Mouse (Mus musculus): ENCODE data around the gene Pdp2.

The Pdp2 gene

DNA sequence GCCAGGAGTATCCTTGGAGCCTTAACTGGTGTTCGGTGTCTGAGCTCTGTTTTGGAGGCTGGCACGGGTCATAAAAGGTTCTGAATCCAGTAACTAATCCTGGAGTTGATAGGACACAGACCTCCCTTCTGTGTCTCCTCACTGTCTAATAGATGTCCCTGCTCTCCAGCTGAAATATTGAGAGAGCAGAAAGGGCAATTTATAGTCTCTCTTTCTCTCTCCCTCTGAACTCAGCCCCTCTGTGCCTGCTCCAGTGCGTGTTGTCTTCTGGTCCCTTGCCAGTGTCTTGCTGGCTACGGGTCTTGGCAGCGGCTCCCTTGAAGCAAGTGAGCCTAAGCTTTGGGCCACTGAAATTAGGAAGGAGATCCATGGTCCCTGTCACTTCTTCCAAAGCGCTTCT, 6.4 kb downstream of the Pdp2 start:
- peak; percentile 69 to 72 for DNase-seq

DNA sequence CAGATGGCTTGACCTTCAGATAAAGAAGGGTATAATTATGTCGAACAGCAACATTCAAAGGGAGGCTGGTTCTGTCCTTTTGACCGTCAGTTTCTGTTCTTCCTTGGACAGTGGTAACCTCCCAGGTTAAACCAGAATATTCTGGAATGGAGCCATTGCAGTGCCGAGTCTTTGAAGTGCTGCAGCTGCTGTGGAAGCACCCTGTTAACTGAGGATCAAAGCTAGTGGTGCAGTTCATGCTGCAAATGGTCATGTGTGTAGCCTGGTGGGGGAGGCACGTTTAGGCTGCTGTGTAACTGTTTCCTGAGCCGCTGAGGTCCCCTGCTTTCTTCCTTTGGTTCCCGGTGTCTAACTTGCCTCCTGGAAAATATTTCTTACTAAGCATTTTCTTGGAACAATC, 7.2 kb downstream of the Pdp2 start:
- DNase-seq, result peak; percentile 78 to 81

DNA sequence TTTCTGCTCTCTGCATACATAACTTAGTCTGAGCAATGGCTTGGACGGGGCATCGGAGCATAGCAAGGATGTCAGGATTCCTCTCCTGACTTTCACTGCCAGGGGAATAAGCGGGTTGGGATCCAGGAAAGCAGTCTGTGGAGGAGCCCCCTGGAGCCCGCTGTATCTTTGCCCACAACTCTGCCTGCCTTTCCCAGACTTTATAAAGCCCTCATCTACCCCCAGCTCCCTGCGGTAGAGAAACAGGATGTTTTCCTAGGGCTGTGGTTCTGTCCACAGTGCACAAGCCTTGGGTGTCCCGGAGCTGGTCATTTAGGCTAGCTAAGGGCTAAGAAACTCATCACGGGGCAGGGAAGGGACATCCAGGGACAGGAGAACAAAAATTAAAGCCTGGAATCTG, 10.1 kb downstream of the Pdp2 start:
- DNase-seq, result no peak

DNA sequence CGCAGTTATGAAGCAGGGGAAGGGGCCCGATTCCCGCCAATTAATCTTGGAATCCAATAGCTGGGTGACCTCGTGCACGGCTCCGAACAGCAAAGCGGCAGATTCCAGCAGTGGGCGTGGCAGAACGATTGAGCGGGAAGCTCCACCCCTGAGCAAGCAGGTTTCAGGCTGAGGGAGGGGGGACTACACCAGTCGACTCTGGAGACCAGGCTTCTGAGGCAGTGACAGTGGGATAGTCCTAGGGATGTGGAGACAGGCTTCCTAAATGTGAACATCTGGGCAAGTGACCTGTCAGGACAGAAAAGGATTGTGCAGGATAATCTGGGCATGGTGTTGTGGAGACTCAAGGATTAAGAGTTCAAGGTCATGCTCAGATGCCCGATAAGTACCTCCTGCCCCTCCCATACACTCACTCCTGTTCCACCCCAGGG, 10.7 kb downstream of the Pdp2 start:
- DNase-seq, result peak in 1 of 2 experiments; percentile 56

DNA sequence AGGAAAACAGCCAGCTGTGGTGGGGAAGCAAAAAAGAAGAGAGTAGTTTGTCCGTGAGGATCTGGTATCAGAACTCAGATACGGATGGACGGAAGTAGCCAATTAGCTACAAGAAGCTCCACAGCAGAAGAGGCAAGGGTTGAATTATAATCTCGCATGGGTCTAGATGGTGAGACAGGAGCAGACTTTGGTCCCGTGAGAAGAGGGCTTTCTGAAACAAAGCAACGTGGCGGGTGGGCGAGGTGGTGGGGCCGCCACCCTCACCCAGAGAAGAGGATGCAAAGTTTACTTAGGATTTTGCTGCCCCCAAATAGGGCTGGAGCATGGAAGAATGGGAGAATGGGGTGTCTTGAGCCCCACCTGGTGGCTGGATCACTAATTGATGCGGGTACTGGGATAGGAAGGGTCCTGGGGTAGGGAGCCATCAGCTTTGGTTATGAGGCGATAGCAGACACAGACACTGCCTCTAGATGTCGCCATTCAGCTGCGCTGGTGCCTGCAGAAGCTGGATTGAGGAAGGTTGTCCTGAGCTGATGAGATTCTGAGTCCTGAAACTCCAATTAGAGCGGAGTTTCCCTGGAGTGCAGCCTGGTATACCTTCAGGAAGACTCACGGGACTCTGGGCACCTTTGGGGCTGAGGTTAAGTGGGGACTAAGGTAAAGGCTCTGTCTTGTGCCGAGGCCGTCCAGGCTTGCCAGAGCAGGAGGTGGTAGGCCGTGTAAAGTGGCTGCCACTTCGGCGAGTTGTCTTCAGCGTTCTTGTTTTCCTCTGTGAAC, 11.4 kb downstream of the Pdp2 start:
- peak; percentile 93 for DNase-seq

DNA sequence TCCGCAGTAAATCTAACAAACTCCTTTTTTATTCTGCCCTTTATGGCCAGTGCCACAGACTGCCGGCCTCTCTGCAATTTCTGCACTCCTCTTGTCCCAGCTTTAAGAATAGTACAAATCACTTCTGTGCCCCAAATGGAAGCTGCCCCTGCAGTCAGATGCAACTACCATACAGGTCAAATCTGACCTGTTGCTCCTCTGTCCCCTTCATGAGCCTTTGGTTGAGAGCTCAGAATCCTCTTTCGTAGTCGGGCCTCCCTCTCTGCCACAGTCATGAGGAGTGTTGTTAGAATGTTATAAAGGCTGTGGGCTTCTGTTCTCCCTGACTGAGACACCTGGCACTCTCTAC, 12.0 kb downstream of the Pdp2 start:
- DNase-seq, result no peak

DNA sequence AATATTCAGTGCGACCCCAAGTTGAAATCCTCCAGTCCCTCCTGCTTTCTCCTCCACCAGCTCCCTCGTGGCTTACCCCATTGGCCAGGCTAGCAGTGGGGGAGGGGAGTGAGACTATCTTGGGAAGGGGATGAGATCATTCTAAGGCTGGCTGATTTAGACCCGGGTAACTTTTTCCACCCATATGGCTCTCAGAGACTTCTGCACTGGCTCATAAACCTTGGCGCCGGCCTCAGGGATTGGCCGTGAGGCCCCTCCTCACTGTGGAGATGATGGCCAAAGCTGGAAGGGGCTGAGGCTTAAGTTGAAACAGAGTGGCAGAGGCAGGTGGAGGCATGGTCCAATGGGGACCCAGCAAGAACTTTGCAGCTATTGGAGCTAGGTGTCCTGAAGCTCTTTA, 15.1 kb downstream of the Pdp2 start:
- DNase-seq, result no peak

DNA sequence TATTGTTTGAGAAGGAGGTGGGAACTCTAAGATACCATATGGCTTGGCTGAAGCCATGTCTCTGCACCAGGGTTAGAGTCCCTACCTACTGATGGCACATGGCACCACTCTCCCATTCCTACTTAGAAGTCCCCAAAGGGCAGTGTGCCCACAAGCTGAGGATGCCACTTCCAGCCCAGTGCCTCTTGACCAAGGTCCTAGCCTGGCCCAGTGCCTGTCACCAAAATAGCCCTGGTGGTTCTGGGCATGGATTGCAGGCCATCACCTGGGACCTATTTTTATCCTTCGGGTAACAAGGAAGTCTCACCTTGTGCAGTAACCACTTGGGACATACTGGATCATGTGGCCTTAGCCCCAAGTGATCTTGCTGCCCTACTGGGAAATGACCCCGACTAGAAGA, 16.7 kb downstream of the Pdp2 start:
- no peak for DNase-seq

DNA sequence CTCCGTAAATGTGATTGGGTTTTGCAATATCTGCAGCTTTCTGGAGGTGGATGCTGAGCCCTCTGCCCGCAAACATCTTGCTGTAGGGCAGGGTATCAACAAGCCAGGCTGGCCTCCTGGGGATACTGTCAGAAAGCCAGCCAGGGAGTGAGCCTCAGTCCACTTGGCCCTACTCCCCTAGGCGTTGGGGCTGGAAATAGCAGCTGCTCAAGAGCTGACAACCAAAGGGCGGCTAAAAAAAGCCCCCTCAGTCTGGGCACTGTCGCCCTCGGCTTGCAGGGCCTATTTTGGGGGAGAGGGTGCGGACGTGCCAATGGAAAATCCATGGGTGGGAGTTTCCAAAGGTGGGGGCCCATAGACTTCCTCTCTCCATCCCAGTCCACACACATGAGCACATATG, 18.0 kb downstream of the Pdp2 start:
- DNase-seq, result no peak

DNA sequence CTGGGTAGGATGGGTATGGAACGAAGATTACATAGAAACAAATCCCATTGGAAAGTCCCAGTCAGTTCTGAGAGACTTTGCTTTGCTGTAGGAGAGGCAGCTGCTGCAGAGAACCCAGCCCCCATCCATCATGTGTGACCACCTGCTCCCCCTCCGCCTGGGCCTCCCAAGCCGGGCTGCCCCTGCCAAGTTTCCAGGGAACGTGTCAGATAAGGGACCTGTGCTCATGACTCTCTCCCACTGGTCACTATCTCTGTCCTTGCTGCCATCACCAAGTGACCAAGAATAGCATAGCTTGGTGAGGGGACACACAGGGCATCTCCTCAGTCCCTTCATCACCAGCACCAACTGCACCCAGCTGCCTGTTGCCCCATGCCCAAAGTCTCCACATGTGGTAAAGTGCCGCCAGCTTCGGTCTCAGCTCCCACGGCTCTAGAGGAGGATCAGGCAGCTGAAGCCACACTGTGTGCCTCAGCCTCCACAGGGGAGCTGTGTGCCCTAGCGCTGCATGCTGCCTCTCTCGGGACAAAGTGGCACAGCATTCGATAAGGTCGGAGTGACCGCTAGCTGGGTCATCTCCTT, 19.0 kb downstream of the Pdp2 start:
- no peak for DNase-seq

DNA sequence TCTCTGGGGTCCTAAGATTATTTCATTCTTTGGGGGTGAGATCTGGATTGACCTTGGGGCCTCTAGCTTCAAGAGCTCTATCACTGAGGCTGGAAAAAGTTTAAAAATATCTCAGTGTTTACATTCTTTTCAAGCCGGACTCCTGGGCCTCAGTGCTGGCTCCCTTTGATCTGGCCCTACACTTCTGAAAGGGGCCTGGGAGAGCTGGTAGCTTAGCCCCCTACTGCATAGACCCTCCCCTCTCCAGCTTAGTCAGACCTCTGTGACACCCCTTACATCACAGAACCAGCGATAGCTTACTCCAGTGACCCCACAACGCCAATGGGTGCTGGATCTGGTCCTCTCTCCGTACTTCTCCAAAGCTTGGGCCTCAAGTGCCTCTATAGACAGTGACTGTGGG, 20.4 kb downstream of the Pdp2 start:
- no peak for DNase-seq

DNA sequence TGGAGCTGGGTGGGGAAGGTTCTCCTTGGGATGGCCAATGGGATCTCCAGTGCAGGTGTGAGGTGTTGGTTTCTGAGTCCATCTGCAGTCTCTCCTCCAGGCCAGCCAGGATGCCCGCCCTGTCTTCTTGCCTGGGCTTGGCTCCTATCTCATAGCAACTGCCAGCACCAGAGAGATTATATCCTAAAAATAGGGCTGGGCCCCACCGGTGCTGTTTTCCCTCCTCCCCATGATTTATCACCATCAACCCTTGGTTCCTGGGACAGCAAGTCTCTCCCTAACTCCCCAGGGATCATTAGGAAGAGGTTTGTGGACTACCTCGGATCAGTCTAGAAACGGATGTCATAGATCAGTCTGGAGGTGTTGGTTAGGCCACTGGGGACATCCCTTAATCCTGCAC, 21.9 kb downstream of the Pdp2 start:
- DNase-seq, result no peak

DNA sequence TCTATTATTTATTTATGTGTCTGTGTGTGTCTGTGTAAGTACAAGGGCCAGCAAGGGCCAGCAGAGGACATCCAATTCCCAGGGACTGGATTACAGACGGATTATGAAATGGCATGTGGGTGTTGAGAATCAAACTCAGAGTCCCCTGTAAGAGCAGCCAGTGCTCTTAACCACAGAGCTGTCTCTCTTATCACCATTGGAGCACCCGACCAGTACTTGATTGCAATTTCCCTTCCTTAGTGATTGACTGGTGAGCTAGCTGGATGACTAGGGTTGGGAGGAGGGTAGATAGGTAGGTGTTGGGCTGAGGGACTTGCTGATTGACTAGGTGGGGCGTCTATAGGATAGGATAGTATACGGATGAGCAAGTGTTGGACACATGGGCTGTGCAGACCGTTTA, 29.5 kb downstream of the Pdp2 start:
- no peak for DNase-seq

DNA sequence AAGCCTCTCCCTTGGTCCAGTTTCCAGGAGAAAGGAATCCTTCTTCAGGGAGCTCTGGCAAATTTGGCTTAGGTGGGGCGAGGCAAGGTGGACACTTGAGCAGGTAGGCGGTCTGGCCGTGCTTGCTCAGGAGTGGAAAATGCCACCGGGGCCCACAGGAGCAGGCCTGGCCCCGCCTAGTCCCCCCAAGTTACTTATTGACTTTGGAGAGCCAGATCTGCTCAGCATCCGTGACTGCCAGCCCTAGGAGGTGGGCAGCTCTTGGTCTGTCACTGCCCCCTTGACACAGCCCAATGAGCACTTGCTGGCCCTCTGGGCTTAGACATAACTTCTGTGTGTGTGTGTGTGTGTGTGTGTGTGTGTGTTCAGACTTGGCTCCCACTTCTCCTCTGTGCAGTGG, 32.9 kb downstream of the Pdp2 start, which contains the start of gene Cdh16:
TSS of gene Cdh16 (minus strand) at position 236 of the 400 bp plus-strand sequence.
- peak; percentile 92 to 97 for DNase-seq

DNA sequence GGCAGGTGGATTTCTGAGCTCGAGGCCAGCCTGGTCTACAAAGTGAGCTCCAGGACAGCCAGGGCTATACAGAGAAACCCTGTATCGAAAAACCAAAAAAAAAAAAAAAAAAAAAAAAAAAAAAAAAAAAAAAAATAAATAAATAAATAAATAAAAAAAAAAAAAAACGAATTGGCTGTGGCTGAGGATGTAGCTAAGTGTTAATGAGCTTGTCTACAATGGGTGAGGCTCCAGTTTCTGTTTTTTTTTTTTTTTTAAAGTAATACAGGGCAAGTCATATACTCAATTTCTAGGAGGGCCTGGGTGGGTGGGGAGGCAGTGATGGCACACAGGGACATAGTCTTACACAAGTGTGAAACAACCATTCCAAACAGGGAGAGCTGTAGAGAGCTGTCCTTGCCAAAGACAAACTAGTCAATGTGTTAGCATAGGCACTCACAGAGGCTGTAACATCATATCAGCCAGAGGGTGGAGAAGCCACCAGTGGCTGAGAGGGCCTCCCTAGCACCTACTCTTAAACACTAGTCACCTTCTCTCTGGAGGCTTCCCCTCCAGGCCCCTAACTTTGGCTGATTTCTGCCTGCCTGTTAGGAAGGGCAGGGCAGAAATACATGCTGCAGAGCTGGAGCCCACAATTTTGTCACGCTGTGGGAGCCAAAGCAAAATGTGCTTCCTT, 36.0 kb downstream of the Pdp2 start:
- peak in 1 of 2 experiments; percentile 0 for DNase-seq

DNA sequence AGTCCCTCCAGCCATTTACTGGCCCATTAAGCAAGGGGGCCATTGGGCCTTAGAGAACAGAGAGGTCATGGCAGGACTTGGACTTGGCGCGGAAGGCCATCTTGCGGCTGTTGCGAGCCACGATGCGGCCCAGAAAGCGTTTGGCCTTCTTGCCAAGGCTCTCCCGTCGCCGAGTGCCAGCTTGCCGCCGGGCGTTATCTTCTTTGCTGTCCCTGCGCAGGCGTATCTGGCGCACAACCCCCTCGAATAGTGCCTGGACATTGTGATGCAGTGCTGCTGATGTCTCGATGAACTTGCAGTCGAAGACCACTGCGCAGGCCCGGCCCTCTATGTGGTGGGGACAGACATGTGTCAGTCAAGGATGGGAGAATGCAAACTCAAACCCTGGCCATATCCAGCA, 37.2 kb downstream of the Pdp2 start:
- DNase-seq, result no peak

DNA sequence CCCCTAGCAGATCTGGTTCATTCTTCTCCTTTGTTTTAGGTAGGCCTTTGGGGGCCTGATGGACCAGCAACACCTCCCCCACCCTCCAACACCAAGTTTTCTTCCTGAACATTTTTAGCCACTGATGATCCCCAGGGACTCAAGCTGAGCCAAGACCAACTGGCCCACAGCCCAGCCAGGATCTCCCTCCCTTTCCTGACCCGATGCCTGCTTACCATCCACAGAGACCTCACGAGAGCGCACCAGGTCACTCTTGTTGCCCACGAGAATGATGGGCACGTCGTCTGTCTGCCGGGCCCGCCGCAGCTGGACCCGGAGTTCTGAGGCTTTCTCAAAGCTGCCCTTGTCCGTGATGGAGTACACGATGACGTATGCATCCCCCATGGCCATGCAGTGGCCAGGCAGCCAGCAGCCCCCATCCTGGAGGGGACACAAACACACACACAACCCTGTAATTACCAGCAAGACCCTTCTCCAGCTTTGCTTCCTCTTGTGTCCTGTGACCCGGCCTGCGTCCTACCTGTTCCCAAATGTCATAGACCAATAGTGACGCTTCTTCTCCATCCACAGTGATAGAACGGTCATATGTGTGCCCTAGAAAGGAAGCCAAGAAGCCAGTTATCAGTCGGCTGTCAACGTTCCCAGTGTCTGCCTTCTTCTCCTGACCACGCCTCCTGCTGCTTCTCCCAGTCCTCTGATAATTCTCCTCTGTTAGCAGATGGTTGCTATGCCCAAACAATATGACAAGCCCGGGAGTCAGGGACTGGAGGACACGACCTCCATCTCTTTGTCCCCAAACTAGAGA, 38.3 kb downstream of the Pdp2 start:
- DNase-seq, result peak; percentile 78

DNA sequence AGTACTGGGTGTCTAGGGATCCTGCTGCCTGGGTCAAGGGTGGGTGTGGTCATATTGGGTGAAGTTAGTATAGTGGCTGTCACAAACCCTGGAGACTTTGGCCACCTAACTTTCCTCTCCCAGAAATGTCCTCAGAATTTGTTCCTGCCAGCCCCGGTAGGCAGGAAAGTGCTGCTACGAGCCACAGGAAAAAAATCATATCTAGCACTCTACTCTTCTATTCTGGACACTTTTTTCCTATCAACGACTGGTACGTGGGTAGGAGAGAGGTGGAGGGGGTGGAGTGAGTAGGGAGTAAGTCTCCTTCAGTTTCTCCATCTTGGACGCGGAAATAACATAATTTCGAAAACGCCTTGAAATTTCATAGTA, 38.8 kb downstream of the Pdp2 start:
- no peak for DNase-seq

DNA sequence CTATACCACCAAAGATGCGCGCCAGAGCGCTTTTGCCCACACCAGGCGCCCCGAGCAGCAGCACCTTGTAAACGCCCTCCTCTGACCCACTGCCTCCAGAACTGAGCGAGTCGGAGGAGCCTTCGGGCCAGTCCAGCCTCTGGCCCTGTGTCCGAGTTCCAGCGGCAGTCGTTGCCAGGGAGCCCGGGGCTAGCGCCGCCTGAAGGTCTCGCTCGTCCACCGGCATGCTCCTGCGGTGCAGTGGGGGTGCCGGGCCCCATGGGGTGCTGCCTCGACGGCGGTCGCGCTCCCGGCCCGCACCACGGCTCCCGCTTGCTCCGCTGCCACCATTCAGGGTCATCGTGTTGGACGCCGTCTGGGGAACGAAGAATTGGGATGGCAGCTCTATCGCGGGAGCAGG, 39.3 kb downstream of the Pdp2 start:
- peak in 1 of 2 experiments; percentile 57 for DNase-seq

DNA sequence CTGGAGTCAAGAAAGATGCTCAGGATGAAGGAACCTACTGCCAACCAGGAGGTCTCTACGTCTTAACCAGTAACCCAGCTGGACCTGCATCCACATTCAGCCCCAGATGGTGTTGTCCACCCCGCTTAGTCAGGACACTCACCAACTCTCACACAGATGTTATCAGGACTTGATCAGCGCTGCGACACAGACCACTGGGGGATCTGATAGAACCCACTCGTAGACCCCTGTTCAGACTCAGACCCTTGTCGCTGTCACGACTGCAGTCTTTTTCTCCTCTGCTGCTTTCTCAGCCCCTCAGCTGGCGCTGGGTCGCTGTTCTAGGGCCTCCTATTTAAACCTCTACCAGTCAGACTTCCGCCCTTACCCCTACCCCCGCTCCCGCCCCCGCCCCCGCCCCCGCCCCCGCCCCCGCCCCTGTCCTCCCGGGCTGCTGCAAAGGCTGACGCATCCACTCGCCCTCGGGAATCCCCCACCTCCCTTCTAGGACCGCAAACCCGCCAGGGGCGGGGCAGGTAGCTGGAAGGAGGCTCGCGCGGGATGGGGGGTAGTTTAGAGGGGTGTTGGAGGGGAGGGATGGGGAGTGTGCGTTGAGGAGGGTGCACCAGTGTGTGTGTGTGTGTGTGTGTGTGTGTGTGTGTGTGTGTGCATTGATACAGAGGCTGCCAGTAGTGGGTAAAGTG, 39.9 kb downstream of the Pdp2 start, which contains the start of gene Rrad:
TSS of gene Rrad (minus strand) at position 347 of the 683 bp plus-strand sequence.
- peak in 1 of 2 experiments; percentile 62 for DNase-seq

DNA sequence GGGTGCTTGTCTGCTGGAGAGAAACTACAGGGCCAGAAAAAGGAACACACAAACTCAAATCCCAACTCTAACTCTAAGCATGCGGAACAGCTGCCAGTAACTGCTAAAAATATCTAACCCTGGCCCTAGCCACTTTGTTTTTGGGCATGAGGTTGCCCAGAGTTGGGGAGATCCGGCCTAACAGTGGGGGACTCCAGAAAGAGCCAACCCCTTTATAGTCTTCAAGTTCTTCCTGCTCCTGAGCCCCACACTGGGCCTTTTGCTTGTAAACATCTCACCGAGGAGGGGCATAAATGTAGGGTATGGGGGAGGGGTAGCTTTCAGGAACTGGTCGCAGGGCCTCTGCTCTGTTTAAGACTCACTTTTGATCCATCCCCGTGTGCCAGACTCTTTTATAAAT, 40.7 kb downstream of the Pdp2 start:
- no peak for DNase-seq

DNA sequence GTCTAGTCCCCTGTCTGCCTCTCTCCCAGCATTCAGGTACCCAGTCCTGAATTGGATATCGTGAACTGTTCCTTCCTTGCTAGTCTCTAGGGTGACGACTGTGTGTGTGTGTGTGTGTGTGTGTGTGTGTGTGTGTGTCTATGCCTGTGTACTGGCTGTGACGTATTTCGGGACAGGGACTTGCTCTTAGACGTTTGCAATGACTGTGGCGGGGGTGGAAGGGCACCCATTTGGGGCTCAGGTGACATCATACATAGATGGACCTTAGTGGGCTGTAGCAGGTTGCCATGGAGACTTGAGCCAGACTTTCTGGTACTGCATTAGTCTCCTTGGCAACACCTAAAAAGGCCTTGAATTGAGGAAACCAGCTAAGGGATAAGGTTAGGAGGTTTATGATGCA, 41.2 kb downstream of the Pdp2 start:
- DNase-seq, result no peak

All from kidney, postnatal 36 days (tissue).